Mouse (Mus musculus): Measurements from ENCODE around the gene Fndc3b. TPM values are rescaled to one million over a fixed set of nuclear protein-coding genes. Genes with fewer than 3 reads are reported as not detected.

Gene Fndc3b
- total RNA-seq, 2 experiments from 2014 or later = 18.8 to 29.2 TPM

GRCm38 (mm10) chr3:27534208-27534607, 176.9 kb downstream of the Fndc3b start:
- intact Hi-C loops (cut with DNase I) = no loop called here
- no peak for DNase-seq (ENCODE audit: low spot score in 2 of 2)

GRCm38 (mm10) chr3:27533721-27534120, 177.4 kb downstream of the Fndc3b start:
- DNase-seq (ENCODE audit: low spot score in 2 of 2) = no peak
- intact Hi-C loops (cut with DNase I) = no loop called here

GRCm38 (mm10) chr3:27531993-27532392, 179.1 kb downstream of the Fndc3b start:
- no peak for DNase-seq (ENCODE audit: low spot score in 2 of 2)
- intact Hi-C loops (cut with DNase I) = no loop called here

- DNase-seq (ENCODE audit: low spot score in 2 of 2) = no peak
- intact Hi-C loops (cut with DNase I) = no loop called here
Measured at GRCm38 (mm10) chr3:27530370-27530769, 180.7 kb downstream of the Fndc3b start.

GRCm38 (mm10) chr3:27529221-27530051, 181.7 kb downstream of the Fndc3b start:
- no peak for DNase-seq (ENCODE audit: low spot score in 2 of 2)
- intact Hi-C loops (cut with DNase I) = no loop called here

- intact Hi-C loops (cut with DNase I) = no loop called here
- no peak for DNase-seq (ENCODE audit: low spot score in 2 of 2)
Measured at GRCm38 (mm10) chr3:27526991-27527390, 184.1 kb downstream of the Fndc3b start.

GRCm38 (mm10) chr3:27523176-27523936, 187.8 kb downstream of the Fndc3b start:
- no peak for DNase-seq (ENCODE audit: low spot score in 2 of 2)

GRCm38 (mm10) chr3:27520391-27520790, 190.7 kb downstream of the Fndc3b start:
- no peak for DNase-seq (ENCODE audit: low spot score in 2 of 2)
- intact Hi-C loops (cut with DNase I) = no loop called here

More at GRCm38 (mm10) chr3:27523176-27523936, 187.8 kb downstream of the Fndc3b start:
- intact Hi-C loops (cut with DNase I) = no loop called here

- intact Hi-C loops (cut with DNase I) = no loop called here
- DNase-seq (ENCODE audit: low spot score in 2 of 2) = no peak
Measured at GRCm38 (mm10) chr3:27519481-27519880, 191.6 kb downstream of the Fndc3b start.

GRCm38 (mm10) chr3:27518935-27519334, 192.2 kb downstream of the Fndc3b start:
- intact Hi-C loops (cut with DNase I) = no loop called here

GRCm38 (mm10) chr3:27516536-27516935, 194.6 kb downstream of the Fndc3b start:
- no peak for DNase-seq (ENCODE audit: low spot score in 2 of 2)
- intact Hi-C loops (cut with DNase I) = no loop called here

More at GRCm38 (mm10) chr3:27518935-27519334, 192.2 kb downstream of the Fndc3b start:
- no peak for DNase-seq (ENCODE audit: low spot score in 2 of 2)

GRCm38 (mm10) chr3:27511765-27512164, 199.3 kb downstream of the Fndc3b start:
- intact Hi-C loops (cut with DNase I) = no loop called here
- DNase-seq (ENCODE audit: low spot score in 2 of 2) = peak; percentile 23 to 42

GRCm38 (mm10) chr3:27506886-27507285, 204.2 kb downstream of the Fndc3b start:
- DNase-seq (ENCODE audit: low spot score in 2 of 2) = no peak
- intact Hi-C loops (cut with DNase I) = no loop called here

- DNase-seq (ENCODE audit: low spot score in 2 of 2) = no peak
- intact Hi-C loops (cut with DNase I) = no loop called here
Measured at GRCm38 (mm10) chr3:27505582-27505981, 205.5 kb downstream of the Fndc3b start.

- intact Hi-C loops (cut with DNase I) = no loop called here
- DNase-seq (ENCODE audit: low spot score in 2 of 2) = peak in 1 of 2 experiments; percentile 35
Measured at GRCm38 (mm10) chr3:27503279-27504038, 207.6 kb downstream of the Fndc3b start.

- no peak for DNase-seq (ENCODE audit: low spot score in 2 of 2)
- intact Hi-C loops (cut with DNase I) = no loop called here
Measured at GRCm38 (mm10) chr3:27495296-27496073, 215.6 kb downstream of the Fndc3b start.

- DNase-seq (ENCODE audit: low spot score in 2 of 2) = no peak
- intact Hi-C loops (cut with DNase I) = no loop called here
Measured at GRCm38 (mm10) chr3:27494698-27495097, 216.4 kb downstream of the Fndc3b start.

- no peak for DNase-seq (ENCODE audit: low spot score in 2 of 2)
- intact Hi-C loops (cut with DNase I) = no loop called here
Measured at GRCm38 (mm10) chr3:27494066-27494465, 217.0 kb downstream of the Fndc3b start.

- no peak for DNase-seq (ENCODE audit: low spot score in 2 of 2)
- intact Hi-C loops (cut with DNase I) = no loop called here
Measured at GRCm38 (mm10) chr3:27491821-27492220, 219.3 kb downstream of the Fndc3b start.
